Mouse (Mus musculus) cortical plate, adult 2 months (tissue): ENCODE results near the gene Ano8. TPM values are rescaled to one million over a fixed set of nuclear protein-coding genes. Genes with fewer than 3 reads are reported as not detected.
"Not testable (repeated sequence)": the region's sequence is repeated elsewhere in the genome, so short reads cannot be mapped to it uniquely, and the experiment has no call there.

Source experiments
- H3K27ac ChIP-seq: fragments of 200-500 bp; 2 replicates; pipeline ENCODE4 v1.5.1; 2012; ENCODE audit warnings: low read length, control low read depth, inconsistent platforms; ENCODE audit not compliant: insufficient read depth
- H3K4me1 ChIP-seq: fragments of 200-500 bp; 2 replicates; pipeline ENCODE4 v1.6.1; 2011; ENCODE audit warnings: low read length; ENCODE audit not compliant: control insufficient read depth, insufficient read depth
- H3K4me3 ChIP-seq: fragments of 200-500 bp; 2 replicates; pipeline ENCODE4 v1.5.1; 2011; ENCODE audit warnings: mild to moderate bottlenecking, low read length, control low read depth; ENCODE audit not compliant: insufficient read depth
- CTCF ChIP-seq: fragments of 200-500 bp; IDR thresholded peaks from 2 replicates; pipeline ENCODE4 v1.5.1; 2011; ENCODE audit warnings: mild to moderate bottlenecking, control low read depth, low read length; ENCODE audit not compliant: insufficient read depth; ENCODE audit errors: extremely low read depth
- POLR2A ChIP-seq: fragments of 200-500 bp; IDR thresholded peaks from 2 replicates; pipeline ENCODE4 v1.6.1; 2011; ENCODE audit warnings: mild to moderate bottlenecking, low read length, control low read depth; ENCODE audit not compliant: insufficient read depth; ENCODE audit errors: extremely low read depth
- polyA plus RNA-seq: library from polyadenylated mRNA; depleted of rRNA; stranded (reverse); fragments of >200 nt; gene quantifications from 2 replicates; pipeline ENCODE4 v1.2.3, GENCODE M21; 2012; rRNA removed

Ano8 gene
- polyA plus RNA-seq, 1 experiment: 69.2 TPM

DNA sequence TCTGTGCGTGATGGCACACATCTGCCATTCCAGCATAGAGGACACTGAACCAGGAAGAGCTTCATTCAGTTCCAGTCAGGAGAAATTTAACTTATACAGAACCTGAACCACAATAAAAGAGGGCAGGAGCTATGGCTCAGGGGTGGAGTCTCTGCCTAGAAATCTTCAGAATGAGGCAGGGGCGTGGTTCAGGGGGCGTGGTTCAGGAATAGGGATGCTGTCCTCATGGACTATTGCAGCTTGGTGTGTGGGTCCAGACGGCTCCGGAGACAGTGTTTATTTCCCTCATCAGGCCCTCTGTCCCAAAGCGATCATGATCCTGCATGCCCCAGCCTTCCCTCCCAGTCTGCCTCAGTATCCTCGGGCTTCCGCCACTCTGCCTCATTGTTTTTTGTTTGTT, 31.1 kb downstream of the Ano8 start:
- H3K4me3 ChIP-seq: no peak overlapping the region
- TF ChIP-seq POLR2A: no peak
- H3K4me1 ChIP-seq: no peaks in the 10 kb centered on the region; the same call in 1 of the 2 replicates
- no peak overlapping the region for H3K27ac ChIP-seq

DNA sequence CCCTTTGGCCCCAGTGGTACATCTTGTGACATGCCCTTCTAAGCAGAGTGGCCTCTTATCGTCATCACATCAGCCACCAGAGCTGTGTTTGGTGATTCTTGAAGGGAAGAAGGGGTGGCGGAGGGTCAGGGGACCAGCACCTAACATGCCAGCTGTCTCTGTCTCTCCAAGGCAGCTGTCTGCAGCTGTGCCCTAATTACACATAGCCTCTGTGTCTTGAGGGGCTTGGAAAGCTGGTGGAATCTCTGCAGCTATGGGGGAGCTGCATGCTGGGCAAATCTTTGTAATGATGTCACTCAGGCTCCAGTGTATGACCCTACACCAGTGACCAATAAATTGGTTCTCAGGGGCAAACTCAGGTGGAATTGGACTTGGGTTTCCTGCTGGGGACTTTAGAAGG, 33.1 kb downstream of the Ano8 start:
- no peaks in the 10 kb centered on the region for H3K4me1 ChIP-seq
- no peak overlapping the region for H3K27ac ChIP-seq
- TF ChIP-seq CTCF (no peak), POLR2A (no peak)
- no peak overlapping the region for H3K4me3 ChIP-seq

DNA sequence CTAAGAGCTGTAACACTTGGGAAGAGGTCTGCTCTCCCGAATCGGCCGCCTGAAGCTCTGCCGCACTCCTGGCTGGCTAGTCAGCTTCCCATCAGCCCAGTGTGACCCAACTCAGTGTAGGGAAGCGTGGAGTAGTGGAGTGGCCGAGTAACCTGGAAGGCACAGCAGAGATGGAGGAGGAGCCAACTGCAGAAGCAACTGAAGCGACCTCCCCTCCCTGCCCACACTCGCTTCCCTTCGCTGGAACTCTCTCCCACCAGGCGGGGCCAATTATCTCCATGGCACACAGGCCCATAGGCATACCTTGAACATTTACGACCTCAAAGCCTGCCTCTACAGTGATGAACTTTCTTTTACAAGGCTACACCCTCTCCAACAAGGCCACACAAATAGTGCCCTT, 34.0 kb downstream of the Ano8 start:
- no peak overlapping the region for H3K27ac ChIP-seq
- TF ChIP-seq POLR2A: no peak
- no peak for TF ChIP-seq CTCF
- no peaks in the 10 kb centered on the region for H3K4me1 ChIP-seq
- H3K4me3 ChIP-seq: no peak overlapping the region

DNA sequence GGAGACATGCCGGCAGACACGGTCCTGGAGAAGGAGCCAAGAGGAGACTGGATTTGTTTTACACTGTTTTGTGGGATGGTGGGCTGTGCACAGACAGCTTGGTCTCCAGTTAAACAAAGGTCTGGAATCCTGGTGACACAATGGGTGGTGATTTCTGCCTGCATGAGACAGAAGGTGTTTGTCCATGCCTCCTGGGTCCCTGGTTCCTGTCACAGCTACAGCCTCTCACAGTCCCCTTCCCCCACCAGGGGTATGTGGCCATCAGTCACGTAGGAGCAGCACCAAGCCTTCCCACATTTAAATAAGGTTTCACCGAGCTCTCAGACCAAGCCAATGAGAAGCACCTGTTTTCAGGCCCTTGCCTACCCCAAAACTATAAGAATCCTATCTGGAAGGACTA, 34.4 kb downstream of the Ano8 start:
- no peak for TF ChIP-seq CTCF
- TF ChIP-seq POLR2A: no peak
- Histone ChIP-seq H3K4me3 (no peak overlapping the region), H3K4me1 (no peaks in the 10 kb centered on the region), H3K27ac (no peak overlapping the region)

DNA sequence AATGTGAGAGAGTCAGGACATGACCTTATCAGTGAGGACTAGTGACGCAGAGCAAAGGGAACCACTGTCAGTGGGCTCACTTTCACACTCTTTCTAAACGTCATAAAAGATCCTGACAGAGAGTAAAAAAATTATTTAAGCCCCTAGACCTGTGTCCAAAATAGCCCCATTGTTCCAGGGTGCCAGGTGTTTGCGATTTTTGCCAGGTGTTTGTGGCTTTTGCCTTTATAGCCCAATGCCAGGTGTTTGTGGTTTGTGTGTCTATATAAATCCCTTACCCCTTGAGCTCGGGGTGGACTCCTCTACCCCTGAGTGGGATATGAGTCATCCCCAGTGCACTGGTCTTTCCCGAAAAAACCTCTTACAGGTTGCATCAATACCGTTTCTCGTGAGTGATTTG, 40.7 kb downstream of the Ano8 start:
- no peak overlapping the region for H3K27ac ChIP-seq
- no peak for TF ChIP-seq POLR2A
- TF ChIP-seq CTCF: no peak
- H3K4me1 ChIP-seq: no peaks in the 10 kb centered on the region
- H3K4me3 ChIP-seq: no peak overlapping the region

DNA sequence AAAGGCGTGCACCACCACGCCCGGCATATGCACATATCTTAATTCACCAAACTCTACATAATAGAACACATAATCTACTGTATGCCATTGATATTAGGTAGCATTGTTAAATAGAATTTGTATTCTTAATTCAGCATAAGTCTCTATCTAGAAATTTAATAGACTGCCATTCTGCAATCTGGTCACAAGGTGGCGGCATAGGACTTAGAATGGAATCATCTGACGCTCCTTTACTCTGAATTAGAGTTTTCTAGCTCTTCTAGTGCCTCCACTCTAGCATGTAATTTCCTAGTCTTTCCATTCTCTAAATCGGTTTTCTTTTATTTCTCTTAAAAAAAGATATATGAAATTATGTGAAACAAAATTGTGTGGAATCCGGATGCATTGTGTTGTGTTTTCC, 44.4 kb downstream of the Ano8 start:
- no peak for TF ChIP-seq POLR2A
- peak; percentile 69 for TF ChIP-seq CTCF
- Histone ChIP-seq H3K4me1 (no peaks in the 10 kb centered on the region), H3K4me3 (no peak overlapping the region), H3K27ac (no peak overlapping the region)

DNA sequence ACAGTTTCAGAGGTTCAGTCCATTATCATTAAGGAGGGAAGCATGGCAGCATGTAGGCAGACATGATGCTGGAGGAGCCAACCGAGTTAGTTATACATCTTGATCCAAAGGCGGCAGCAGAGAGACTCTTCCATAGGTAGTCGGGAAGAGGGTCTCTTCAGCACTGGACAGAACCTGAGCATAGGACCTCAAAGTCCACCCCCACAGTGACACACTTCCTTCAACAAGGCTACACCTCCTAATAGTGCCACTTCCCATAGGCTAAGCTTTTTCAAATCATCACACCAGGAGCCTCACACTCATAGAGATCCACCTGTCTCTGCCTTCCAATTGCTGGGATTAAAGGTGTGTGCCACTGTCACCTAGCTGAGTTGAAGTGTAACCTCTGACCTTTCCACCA, 48.7 kb downstream of the Ano8 start:
- Histone ChIP-seq H3K27ac (no peak overlapping the region), H3K4me1 (no peaks in the 10 kb centered on the region), H3K4me3 (no peak overlapping the region)
- no peak for TF ChIP-seq CTCF
- TF ChIP-seq POLR2A: no peak

DNA sequence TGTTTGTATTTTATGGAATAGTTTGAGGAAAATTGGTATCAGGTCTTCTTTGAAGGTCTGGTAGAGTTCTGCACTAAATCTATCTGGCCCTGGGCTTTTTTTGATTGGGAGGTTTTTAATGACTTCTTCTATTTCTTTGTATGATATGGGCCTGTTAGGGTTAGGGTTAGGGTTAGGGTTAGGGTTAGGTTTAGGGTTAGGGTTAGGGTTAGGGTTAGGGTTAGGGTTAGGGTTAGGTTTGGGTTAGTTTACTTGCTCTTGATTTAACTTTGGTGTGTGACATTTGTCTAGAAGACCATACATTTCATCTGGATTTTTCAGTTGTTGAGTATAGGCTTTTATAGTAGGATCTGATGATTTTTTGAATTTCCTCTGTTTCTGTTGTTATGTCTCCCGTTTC, 52.8 kb downstream of the Ano8 start:
- H3K4me3 ChIP-seq, H3K27ac ChIP-seq, H3K4me1 ChIP-seq: not testable (repeated sequence)

Other genes with a start within 250 kb of the Ano8 start
- gene Myo9b, start 213.2 kb downstream of the Ano8 start, polyA plus RNA-seq: 28.5 and 29.8 TPM in 2 replicates
- 10.2 and 10.3 TPM in 2 replicates for gene Haus8, start 213.0 kb downstream of the Ano8 start, polyA plus RNA-seq
- 181 and 187 TPM in 2 replicates for gene Use1, start 119.1 kb downstream of the Ano8 start, polyA plus RNA-seq
- 13.5 and 13.6 TPM in 2 replicates for gene Ocel1, start 114.7 kb downstream of the Ano8 start, polyA plus RNA-seq
- gene Nr2f6, start 104.0 kb downstream of the Ano8 start, polyA plus RNA-seq: 38.9 and 40.8 TPM in 2 replicates
- gene Ushbp1, start 90.2 kb downstream of the Ano8 start, polyA plus RNA-seq: 9.0 and 10.9 TPM in 2 replicates
- 132 and 137 TPM in 2 replicates for gene Babam1, start 89.1 kb downstream of the Ano8 start, polyA plus RNA-seq
- 0.45 and 0.96 TPM in 2 replicates for gene Ankle1, start 80.0 kb downstream of the Ano8 start, polyA plus RNA-seq
- 475 and 506 TPM in 2 replicates for gene Abhd8, start 22.3 kb downstream of the Ano8 start, polyA plus RNA-seq
- 47.8 and 50.0 TPM in 2 replicates for gene Mrpl34, start 21.0 kb downstream of the Ano8 start, polyA plus RNA-seq
- gene Dda1, start 16.8 kb downstream of the Ano8 start, polyA plus RNA-seq: 115 and 126 TPM in 2 replicates
- 35.0 and 37.4 TPM in 2 replicates for gene Gtpbp3, start 2.1 kb upstream of the Ano8 start, polyA plus RNA-seq
- gene Plvap, start 25.8 kb upstream of the Ano8 start, polyA plus RNA-seq: 11.0 and 11.9 TPM in 2 replicates
- not detected in 2 replicates for gene Ccdc194, start 39.7 kb upstream of the Ano8 start, polyA plus RNA-seq
- 20.0 and 20.5 TPM in 2 replicates for gene Bst2, start 51.5 kb upstream of the Ano8 start, polyA plus RNA-seq
- gene Mvb12a, start 57.0 kb upstream of the Ano8 start, polyA plus RNA-seq: 95.4 and 100 TPM in 2 replicates
- 0.19 and 0.30 TPM in 2 replicates for gene Tmem221, start 72.9 kb upstream of the Ano8 start, polyA plus RNA-seq
- gene Nxnl1, start 80.6 kb upstream of the Ano8 start, polyA plus RNA-seq: 0.04 and 0.08 TPM in 2 replicates
- gene Slc27a1, start 82.9 kb upstream of the Ano8 start, polyA plus RNA-seq: 146 and 167 TPM in 2 replicates
- gene Pgls, start 106.2 kb upstream of the Ano8 start, polyA plus RNA-seq: 34.3 and 35.4 TPM in 2 replicates
- gene Fam129c, start 111.7 kb upstream of the Ano8 start, polyA plus RNA-seq: 2.8 and 3.4 TPM in 2 replicates
- 100 and 104 TPM in 2 replicates for gene Colgalt1, start 125.0 kb upstream of the Ano8 start, polyA plus RNA-seq
- gene Unc13a, start 185.8 kb upstream of the Ano8 start, polyA plus RNA-seq: 199 and 221 TPM in 2 replicates
- gene Jak3, start 190.3 kb upstream of the Ano8 start, polyA plus RNA-seq: 6.0 and 6.1 TPM in 2 replicates
- gene Insl3, start 203.3 kb upstream of the Ano8 start, polyA plus RNA-seq: 1.4 and 1.6 TPM in 2 replicates
- gene B3gnt3, start 215.8 kb upstream of the Ano8 start, polyA plus RNA-seq: 0.74 and 0.86 TPM in 2 replicates
- gene Fcho1, start 239.8 kb upstream of the Ano8 start, polyA plus RNA-seq: 218 and 247 TPM in 2 replicates